Mouse (Mus musculus) MEL (cell line): Measurements from ENCODE around the gene Pabpn1. TPM values are rescaled to one million over a fixed set of nuclear protein-coding genes. Genes with fewer than 3 reads are reported as not detected.
A peak's percentile ranks its signal among the peaks of the same experiment; 100 is the strongest.

Experiments
- DNase-seq: peaks from one replicate; pipeline ENCODE4 v3.0.0; 2011; ENCODE audit warnings: low read depth, low spot score
- H3K27ac ChIP-seq: 2 replicates; pipeline ENCODE4 v1.5.1; 2012; ENCODE audit warnings: low read depth, mild to moderate bottlenecking, control low read depth, low read length, moderate library complexity; ENCODE audit not compliant: control insufficient read depth
- H3K27me3 ChIP-seq, 2 experiments: fragments of 150-350 bp in 1 of 2; sonication (generic) in 1 of 2; 2 replicates each; pipeline ENCODE4 v1.6.1; 2012; ENCODE audit warnings: low read length in 2 of 2, mild to moderate bottlenecking in 2 of 2, improper control_type of control experiment in 1 of 2, moderate library complexity in 1 of 2; ENCODE audit not compliant: insufficient read depth in 2 of 2, control insufficient read depth in 1 of 2
- H3K36me3 ChIP-seq, 2 experiments: 2 replicates each; pipeline ENCODE4 v1.6.1; 2012 to 2014; ENCODE audit warnings: low read length in 2 of 2, improper control_type of control experiment in 1 of 2, inconsistent platforms in 1 of 2, mild to moderate bottlenecking in 1 of 2; ENCODE audit not compliant: insufficient read depth in 2 of 2, control insufficient read depth in 1 of 2
- H3K4me1 ChIP-seq, 2 experiments: fragments of 150-350 bp in 1 of 2; sonication (generic) in 1 of 2; 2 replicates each; pipeline ENCODE4 v1.6.1; 2012; ENCODE audit warnings: low read length in 2 of 2, improper control_type of control experiment in 1 of 2, mild to moderate bottlenecking in 1 of 2; ENCODE audit not compliant: insufficient read depth in 2 of 2, control insufficient read depth in 1 of 2
- H3K4me3 ChIP-seq, 2 experiments: fragments of 150-350 bp in 1 of 2; sonication (generic) in 1 of 2; 2 replicates each; pipeline ENCODE4 v1.5.1; 2012; ENCODE audit warnings: low read depth in 2 of 2, low read length in 2 of 2, mild to moderate bottlenecking in 2 of 2, moderate library complexity in 2 of 2, control low read depth in 1 of 2, improper control_type of control experiment in 1 of 2; ENCODE audit not compliant: control insufficient read depth in 1 of 2, insufficient read depth in 1 of 2
- H3K79me2 ChIP-seq: 2 replicates; pipeline ENCODE4 v1.6.1; 2012; ENCODE audit warnings: mild to moderate bottlenecking, low read length, moderate library complexity; ENCODE audit not compliant: control insufficient read depth, poor library complexity, insufficient read depth
- H3K9ac ChIP-seq: 2 replicates; pipeline ENCODE4 v1.6.1; 2012; ENCODE audit warnings: low read depth, mild to moderate bottlenecking, control low read depth, low read length, moderate library complexity; ENCODE audit not compliant: control insufficient read depth, poor library complexity, severe bottlenecking
- H3K9me3 ChIP-seq: fragments of 150-350 bp; sonication (generic); replicated peaks from 2 replicates; pipeline ENCODE4 v1.6.1; 2012; ENCODE audit warnings: mild to moderate bottlenecking, low read length, improper control_type of control experiment, moderate library complexity; ENCODE audit not compliant: insufficient read depth
- CHD2 ChIP-seq: IDR thresholded peaks from 2 replicates; pipeline ENCODE4 v1.6.1; 2011; ENCODE audit warnings: low read length, improper control_type of control experiment
- ELF1 ChIP-seq: IDR thresholded peaks from 2 replicates; pipeline ENCODE4 v1.6.1; 2014; ENCODE audit warnings: low read depth, mild to moderate bottlenecking, inconsistent platforms, low read length, improper control_type of control experiment, moderate library complexity
- EP300 ChIP-seq, 2 experiments: IDR thresholded peaks; 2 replicates each; pipeline ENCODE4 v1.6.1; 2011; ENCODE audit warnings: improper control_type of control experiment in 2 of 2, low read length in 2 of 2, low read depth in 1 of 2, mild to moderate bottlenecking in 1 of 2
- ETS1 ChIP-seq: IDR thresholded peaks from 2 replicates; pipeline ENCODE4 v1.6.1; 2012; ENCODE audit warnings: low read depth, mild to moderate bottlenecking, inconsistent platforms, low read length, improper control_type of control experiment, moderate library complexity
- GABPA ChIP-seq: IDR thresholded peaks from 2 replicates; pipeline ENCODE4 v1.6.1; 2012; ENCODE audit warnings: low read depth, mild to moderate bottlenecking, inconsistent platforms, low read length, improper control_type of control experiment, moderate library complexity
- HCFC1 ChIP-seq: IDR thresholded peaks from 2 replicates; pipeline ENCODE4 v1.6.1; 2012; ENCODE audit warnings: low read depth, mild to moderate bottlenecking, inconsistent platforms, low read length, improper control_type of control experiment, moderate library complexity
- KAT2A ChIP-seq: conservative IDR thresholded peaks from 2 replicates; pipeline ENCODE4 v1.6.1; 2012; ENCODE audit warnings: low read depth, low read length, improper control_type of control experiment, inconsistent platforms
- MEF2A ChIP-seq: IDR thresholded peaks from 2 replicates; pipeline ENCODE4 v1.6.1; 2014; ENCODE audit warnings: low read depth, mild to moderate bottlenecking, inconsistent platforms, low read length, improper control_type of control experiment; ENCODE audit not compliant: poor library complexity, insufficient replicate concordance, severe bottlenecking; ENCODE audit errors: extremely low read depth
- MXI1 ChIP-seq: IDR thresholded peaks from 2 replicates; pipeline ENCODE4 v1.6.1; 2011; ENCODE audit warnings: mild to moderate bottlenecking, low read depth, low read length, improper control_type of control experiment
- NELFE ChIP-seq: IDR thresholded peaks from 2 replicates; pipeline ENCODE4 v1.6.1; 2011; ENCODE audit warnings: low read depth, low read length, improper control_type of control experiment
- NRF1 ChIP-seq: IDR thresholded peaks from 2 replicates; pipeline ENCODE4 v1.6.1; 2014; ENCODE audit warnings: low read depth, mild to moderate bottlenecking, inconsistent platforms, low read length, improper control_type of control experiment, moderate library complexity; ENCODE audit not compliant: poor library complexity, insufficient read depth, severe bottlenecking
- POLR2A ChIP-seq, 2 experiments: IDR thresholded peaks; 2 replicates each; pipeline ENCODE4 v1.6.1; 2011 to 2012; ENCODE audit warnings: low read length in 2 of 2, mild to moderate bottlenecking in 2 of 2, control low read depth in 1 of 2, improper control_type of control experiment in 1 of 2, low read depth in 1 of 2, moderate library complexity in 1 of 2; ENCODE audit not compliant: control insufficient read depth in 1 of 2, insufficient read depth in 1 of 2, poor library complexity in 1 of 2
- POLR2AphosphoS2 ChIP-seq: IDR thresholded peaks from 2 replicates; pipeline ENCODE4 v1.6.1; 2011; ENCODE audit warnings: low read length, improper control_type of control experiment
- POLR2AphosphoS5 ChIP-seq: IDR thresholded peaks from 2 replicates; pipeline ENCODE4 v1.6.1; 2012; ENCODE audit warnings: low read depth, borderline replicate concordance, mild to moderate bottlenecking, inconsistent platforms, low read length, moderate library complexity, mixed read lengths
- RAD21 ChIP-seq: IDR thresholded peaks from 2 replicates; pipeline ENCODE4 v1.6.1; 2011; ENCODE audit warnings: mild to moderate bottlenecking, low read depth, low read length, improper control_type of control experiment
- TAL1 ChIP-seq: IDR thresholded peaks from 2 replicates; pipeline ENCODE4 v1.6.1; 2012; ENCODE audit warnings: mild to moderate bottlenecking, inconsistent platforms, low read length, moderate library complexity, mixed read lengths
- TBP ChIP-seq: IDR thresholded peaks from 2 replicates; pipeline ENCODE4 v1.8.0; 2011; ENCODE audit warnings: low read depth, low read length, improper control_type of control experiment
- TCF12 ChIP-seq: IDR thresholded peaks from 2 replicates; pipeline ENCODE4 v1.6.1; 2014; ENCODE audit warnings: low read depth, mild to moderate bottlenecking, inconsistent platforms, low read length, improper control_type of control experiment, moderate library complexity
- USF2 ChIP-seq, 2 experiments: IDR thresholded peaks; 2 replicates each; pipeline ENCODE4 v1.6.1; 2011 to 2012; ENCODE audit warnings: improper control_type of control experiment in 2 of 2, low read length in 2 of 2, borderline replicate concordance in 1 of 2, inconsistent platforms in 1 of 2, low read depth in 1 of 2, mild to moderate bottlenecking in 1 of 2; ENCODE audit not compliant: insufficient read depth in 1 of 2
- ZMIZ1 ChIP-seq: IDR thresholded peaks from 2 replicates; pipeline ENCODE4 v1.6.1; 2012; ENCODE audit warnings: low read depth, mild to moderate bottlenecking, inconsistent platforms, low read length, improper control_type of control experiment, moderate library complexity
- polyA plus RNA-seq, 2 experiments: library from polyadenylated mRNA; stranded (reverse) in 1 of 2; unstranded in 1 of 2; fragments of >175 nt in 1 of 2; fragments of >200 nt in 1 of 2; gene quantifications; 2 replicates each; pipeline versions ENCODE4 v1.2.1 to v1.2.4; 2012; ENCODE audit warnings: low replicate concordance in 2 of 2, low read depth in 1 of 2; ENCODE audit not compliant: insufficient read length in 2 of 2, insufficient read depth in 1 of 2, missing spikeins in 1 of 2
- total RNA-seq: library from RNA; depleted of rRNA; stranded (reverse); fragments of 300-350 nt; gene quantifications from 2 replicates; pipeline ENCODE4 v1.2.3, GENCODE M21; 2012

The Pabpn1 gene
- total and polyA plus RNA-seq, 3 experiments, result 82.3 to 393 TPM; not detected in 1

DNA sequence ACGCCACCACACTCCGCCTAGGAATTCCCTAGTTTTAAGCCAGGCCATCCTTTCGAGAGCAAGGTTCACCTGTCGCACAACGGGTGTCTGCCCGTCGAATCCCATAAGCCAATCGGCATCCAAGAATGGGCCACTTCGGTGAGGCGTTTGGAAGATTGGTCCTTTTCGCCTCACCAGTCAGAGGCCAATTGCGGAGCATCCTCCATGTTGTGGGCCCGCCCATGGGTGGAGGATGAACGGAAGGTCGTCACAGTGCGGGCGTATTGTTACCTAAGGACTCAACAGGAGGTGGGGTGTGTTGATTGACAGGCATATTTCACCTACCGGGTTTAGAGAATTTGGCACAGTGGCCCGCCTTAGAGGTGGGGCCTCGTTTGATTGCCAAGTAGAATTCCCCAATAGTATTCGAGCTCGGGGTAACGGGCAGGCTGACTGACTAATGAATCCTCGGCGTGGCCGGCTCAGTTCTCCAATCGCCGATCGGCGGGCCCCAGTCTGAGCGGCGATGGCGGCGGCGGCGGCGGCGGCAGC, 1.4 kb downstream of the Pabpn1 start:
- Histone ChIP-seq H3K36me3 (peaks cover 12 to 14% of the 10 kb centered on the region in 2 experiments), H3K9me3 (no peaks in the 10 kb centered on the region), H3K27ac (peak overlapping the region; percentile 77), H3K4me1 (peaks cover 4 to 6% of the 10 kb centered on the region in 2 experiments; a peak in 3 of 4 replicates), H3K4me3 (peak overlapping the region; percentile 53 to 91), H3K79me2 (peaks cover 19% of the 10 kb centered on the region), H3K9ac (peak overlapping the region; percentile 100), H3K27me3 (no peaks in the 10 kb centered on the region)
- peak; percentile 99 for DNase-seq
- peak; percentile 40; the same call in 1 of the 2 replicates for TF ChIP-seq KAT2A
- TF ChIP-seq POLR2AphosphoS2, result peak; percentile 86
- TF ChIP-seq ZMIZ1, result peak; percentile 52; the same call in 1 of the 2 replicates
- TF ChIP-seq RAD21, result no peak
- TF ChIP-seq ETS1, result peak; percentile 23; the same call in 1 of the 2 replicates
- TF ChIP-seq NRF1, result peak; percentile 32; the same call in 1 of the 2 replicates
- no peak for TF ChIP-seq TAL1
- 0 out of 2 replicates have a peak, but pooled peaks have one; percentile 57 for TF ChIP-seq MXI1
- peak; percentile 84 for TF ChIP-seq HCFC1
- peak; percentile 22 to 83 for TF ChIP-seq POLR2A (IDR thresholded peaks at IDR 0.05; ENCODE audit: control insufficient read depth in 1 of 2, insufficient read depth in 1 of 2, low read depth in 1 of 2, low read length in 2 of 2, poor library complexity in 1 of 2)
- peak; percentile 85 for TF ChIP-seq CHD2
- TF ChIP-seq EP300 (IDR thresholded peaks at IDR 0.05; ENCODE audit: low read depth in 1 of 2, low read length in 2 of 2), result no peak
- no peak for TF ChIP-seq GABPA
- TF ChIP-seq TBP, result peak; percentile 94
- TF ChIP-seq POLR2AphosphoS5, result no peak
- no peak for TF ChIP-seq USF2 (IDR thresholded peaks at IDR 0.05; ENCODE audit: borderline replicate concordance in 1 of 2, insufficient read depth in 1 of 2, low read depth in 1 of 2, low read length in 2 of 2)
- TF ChIP-seq ELF1, result 0 out of 2 replicates have a peak, but pooled peaks have one; percentile 21
- TF ChIP-seq NELFE, result peak; percentile 55; the same call in 1 of the 2 replicates
- no peak for TF ChIP-seq MEF2A
- TF ChIP-seq TCF12, result peak; percentile 8
